Mouse (Mus musculus) spleen, postnatal 10 days (tissue): ENCODE data around the gene Tcea3.

Experiments used
- DNase-seq, 2 experiments: peaks; one replicate each; pipeline ENCODE4 v3.0.0; 2021 to 2022; ENCODE audit warnings: low spot score in 2 of 2

Gene Tcea3

GRCm38 (mm10) chr4:136317667-136318066, 70.1 kb downstream of the Tcea3 start:
- no peak for DNase-seq

- DNase-seq: no peak
Observed at GRCm38 (mm10) chr4:136320016-136320415, 72.5 kb downstream of the Tcea3 start.

- no peak for DNase-seq
Observed at GRCm38 (mm10) chr4:136324226-136324625, 76.7 kb downstream of the Tcea3 start.
